Mouse (Mus musculus): Measurements from ENCODE around the gene Taf6l. TPM values are rescaled to one million over a fixed set of nuclear protein-coding genes. Genes with fewer than 3 reads are reported as not detected.

The Taf6l gene
- polyA plus RNA-seq, 1 experiment: 27.6 TPM

GRCm38 (mm10) chr19:8788521-8788920, 2.3 kb upstream of the Taf6l start:
- peak; percentile 53 for DNase-seq (ENCODE audit: low read depth)
- TF ChIP-seq POLR2A (IDR thresholded peaks at IDR 0.05; ENCODE audit: borderline replicate concordance, extremely low read depth, insufficient read depth, insufficient read length, poor library complexity, severe bottlenecking) (no peak), CTCF (IDR thresholded peaks at IDR 0.05; ENCODE audit: borderline replicate concordance, extremely low read depth, insufficient read depth, insufficient read length) (no peak)

- no peak for TF ChIP-seq POLR2A (IDR thresholded peaks at IDR 0.05; ENCODE audit: borderline replicate concordance, extremely low read depth, insufficient read depth, insufficient read length, poor library complexity, severe bottlenecking)
- peak; percentile 14 for DNase-seq (ENCODE audit: low read depth)
These were observed 11.2 kb downstream of the Taf6l start for GRCm38 (mm10) chr19:8774951-8775421.

GRCm38 (mm10) chr19:8774086-8774835, 12.0 kb downstream of the Taf6l start, which contains the start of gene Tmem179b:
TSS of gene Tmem179b (minus strand) at chr19:8774467.
- TF ChIP-seq POLR2A (IDR thresholded peaks at IDR 0.05; ENCODE audit: borderline replicate concordance, extremely low read depth, insufficient read depth, insufficient read length, poor library complexity, severe bottlenecking) (peak; percentile 82; the same call in 1 of the 2 replicates), CTCF (IDR thresholded peaks at IDR 0.05; ENCODE audit: borderline replicate concordance, extremely low read depth, insufficient read depth, insufficient read length) (no peak)
- DNase-seq (ENCODE audit: low read depth): peak; percentile 97

- TF ChIP-seq POLR2A (IDR thresholded peaks at IDR 0.05; ENCODE audit: borderline replicate concordance, extremely low read depth, insufficient read depth, insufficient read length, poor library complexity, severe bottlenecking): no peak
- TF ChIP-seq CTCF (IDR thresholded peaks at IDR 0.05; ENCODE audit: borderline replicate concordance, extremely low read depth, insufficient read depth, insufficient read length): no peak
- no peak for DNase-seq (ENCODE audit: low read depth)
These were observed 12.8 kb downstream of the Taf6l start for GRCm38 (mm10) chr19:8773409-8773808.

- DNase-seq (ENCODE audit: low read depth): no peak
- TF ChIP-seq POLR2A (IDR thresholded peaks at IDR 0.05; ENCODE audit: borderline replicate concordance, extremely low read depth, insufficient read depth, insufficient read length, poor library complexity, severe bottlenecking) (no peak), CTCF (IDR thresholded peaks at IDR 0.05; ENCODE audit: borderline replicate concordance, extremely low read depth, insufficient read depth, insufficient read length) (no peak)
These were observed 13.2 kb downstream of the Taf6l start for GRCm38 (mm10) chr19:8772996-8773395.

GRCm38 (mm10) chr19:8770567-8771270, 15.5 kb downstream of the Taf6l start, which contains the start of gene Tmem223:
TSS of gene Tmem223 (plus strand) at chr19:8770996.
- TF ChIP-seq POLR2A (IDR thresholded peaks at IDR 0.05; ENCODE audit: borderline replicate concordance, extremely low read depth, insufficient read depth, insufficient read length, poor library complexity, severe bottlenecking) (peak; percentile 85; the same call in 1 of the 2 replicates), CTCF (IDR thresholded peaks at IDR 0.05; ENCODE audit: borderline replicate concordance, extremely low read depth, insufficient read depth, insufficient read length) (no peak)
- peak; percentile 89 for DNase-seq (ENCODE audit: low read depth)

GRCm38 (mm10) chr19:8765562-8765961, 20.7 kb downstream of the Taf6l start:
- TF ChIP-seq CTCF (IDR thresholded peaks at IDR 0.05; ENCODE audit: borderline replicate concordance, extremely low read depth, insufficient read depth, insufficient read length): no peak
- TF ChIP-seq POLR2A (IDR thresholded peaks at IDR 0.05; ENCODE audit: borderline replicate concordance, extremely low read depth, insufficient read depth, insufficient read length, poor library complexity, severe bottlenecking): no peak
- DNase-seq (ENCODE audit: low read depth): no peak

GRCm38 (mm10) chr19:8763276-8763675, 22.9 kb downstream of the Taf6l start:
- DNase-seq (ENCODE audit: low read depth): no peak
- TF ChIP-seq CTCF (IDR thresholded peaks at IDR 0.05; ENCODE audit: borderline replicate concordance, extremely low read depth, insufficient read depth, insufficient read length) (no peak), POLR2A (IDR thresholded peaks at IDR 0.05; ENCODE audit: borderline replicate concordance, extremely low read depth, insufficient read depth, insufficient read length, poor library complexity, severe bottlenecking) (no peak)

GRCm38 (mm10) chr19:8760757-8761156, 25.5 kb downstream of the Taf6l start:
- TF ChIP-seq CTCF (IDR thresholded peaks at IDR 0.05; ENCODE audit: borderline replicate concordance, extremely low read depth, insufficient read depth, insufficient read length) (no peak), POLR2A (IDR thresholded peaks at IDR 0.05; ENCODE audit: borderline replicate concordance, extremely low read depth, insufficient read depth, insufficient read length, poor library complexity, severe bottlenecking) (no peak)
- no peak for DNase-seq (ENCODE audit: low read depth)

GRCm38 (mm10) chr19:8758899-8759298, 27.3 kb downstream of the Taf6l start:
- no peak for DNase-seq (ENCODE audit: low read depth)
- TF ChIP-seq POLR2A (IDR thresholded peaks at IDR 0.05; ENCODE audit: borderline replicate concordance, extremely low read depth, insufficient read depth, insufficient read length, poor library complexity, severe bottlenecking) (no peak), CTCF (IDR thresholded peaks at IDR 0.05; ENCODE audit: borderline replicate concordance, extremely low read depth, insufficient read depth, insufficient read length) (no peak)

- TF ChIP-seq POLR2A (IDR thresholded peaks at IDR 0.05; ENCODE audit: borderline replicate concordance, extremely low read depth, insufficient read depth, insufficient read length, poor library complexity, severe bottlenecking) (no peak), CTCF (IDR thresholded peaks at IDR 0.05; ENCODE audit: borderline replicate concordance, extremely low read depth, insufficient read depth, insufficient read length) (no peak)
These were observed 28.7 kb downstream of the Taf6l start for GRCm38 (mm10) chr19:8757471-8757998.

More at GRCm38 (mm10) chr19:8757471-8757998, 28.7 kb downstream of the Taf6l start:
- no peak for DNase-seq (ENCODE audit: low read depth)

Data from brain, embryonic 14.5 days (tissue).